Mouse (Mus musculus) embryonic facial prominence, embryonic 11.5 days (tissue): ENCODE data around the gene Plpp4. TPM values are rescaled to one million over a fixed set of nuclear protein-coding genes. Genes with fewer than 3 reads are reported as not detected.

Source experiments
- ATAC-seq: fragments of 200-750 bp; cut with Nextera tagmentation; replicated peaks from 2 replicates; pipeline ENCODE4 v1.8.0; 2017; ENCODE audit warnings: low read depth; ENCODE audit not compliant: insufficient number of reproducible peaks, low FRiP score, low TSS enrichment
- DNase-seq: peaks from one replicate; pipeline ENCODE4 v3.0.0-alpha.2; 2015; ENCODE audit warnings: low spot score
- H3K27ac ChIP-seq: fragments of 300-500 bp; sonication (generic); replicated peaks from 2 replicates; pipeline ENCODE4 v1.5.1; 2014; ENCODE audit warnings: mild to moderate bottlenecking, low read depth, low read length, control low read depth
- H3K27me3 ChIP-seq: fragments of 300-500 bp; sonication (generic); 2 replicates; pipeline ENCODE4 v1.6.1; 2014; ENCODE audit warnings: mild to moderate bottlenecking, low read length, moderate library complexity, mixed read lengths; ENCODE audit not compliant: control insufficient read depth, insufficient read depth
- H3K36me3 ChIP-seq: fragments of 300-500 bp; sonication (generic); replicated peaks from 2 replicates; pipeline ENCODE4 v1.6.1; 2014; ENCODE audit warnings: low read depth, mild to moderate bottlenecking, low read length, moderate library complexity, mixed read lengths; ENCODE audit not compliant: control insufficient read depth, insufficient read depth
- H3K4me1 ChIP-seq: fragments of 300-500 bp; sonication (generic); 2 replicates; pipeline ENCODE4 v1.6.1; 2014; ENCODE audit warnings: low read length, mixed read lengths; ENCODE audit not compliant: control insufficient read depth, insufficient read depth
- H3K4me2 ChIP-seq: fragments of 300-500 bp; sonication (generic); 2 replicates; pipeline ENCODE4 v1.6.1; 2014; ENCODE audit warnings: low read depth, mild to moderate bottlenecking, control low read depth, low read length, moderate library complexity
- H3K4me3 ChIP-seq: fragments of 300-500 bp; sonication (generic); 2 replicates; pipeline ENCODE4 v1.5.1; 2014; ENCODE audit warnings: low read depth, low read length, control low read depth
- H3K9ac ChIP-seq: fragments of 300-500 bp; sonication (generic); replicated peaks from 2 replicates; pipeline ENCODE4 v1.6.1; 2014; ENCODE audit warnings: mild to moderate bottlenecking, control low read depth, low read length
- H3K9me3 ChIP-seq: fragments of 300-500 bp; sonication (generic); replicated peaks from 2 replicates; pipeline ENCODE4 v1.6.1; 2016; ENCODE audit warnings: mild to moderate bottlenecking, low read length, inconsistent platforms, mixed read lengths; ENCODE audit not compliant: control insufficient read depth
- WGBS: fragments of 180-500 bp; shearing (Covaris S2); extraction: QIAGEN DNeasy Blood & Tissue Kit; methylation state at CpG from one replicate; pipeline ENCODE4 v1.1.7; 2014; 5-methylcytosine and 5-hydroxymethylcytosine counted together
- polyA plus RNA-seq: library from polyadenylated mRNA; unstranded; fragments of >200 nt; fragmentation: Nextera tagmentation; extraction: Ambion mirVana; gene quantifications from 2 replicates; pipeline ENCODE4 v1.2.1, GENCODE M21; 2014

The Plpp4 gene
- polyA plus RNA-seq, 1 experiment from 2014 or later, result 1.5 TPM

DNA sequence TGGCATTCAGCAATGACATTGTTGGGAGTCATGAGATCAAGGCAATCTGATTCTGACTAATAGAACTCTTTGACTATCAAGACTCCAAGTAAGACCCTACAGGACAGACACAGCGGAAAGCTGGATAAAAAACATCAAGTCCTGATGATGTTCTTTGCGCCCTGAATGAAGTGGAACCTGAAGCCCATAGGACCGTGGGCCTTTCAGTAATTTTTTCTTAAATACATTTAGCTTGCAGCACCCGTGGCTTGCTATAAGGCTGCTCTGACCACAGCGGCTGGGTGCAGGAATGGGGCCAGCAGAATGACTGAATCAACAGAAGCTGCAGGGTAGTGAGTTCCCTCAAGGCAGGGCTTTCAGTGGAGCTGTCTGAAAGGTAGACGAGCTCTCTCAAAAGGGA is 3.4 kb upstream of the Plpp4 start:
- Histone ChIP-seq H3K4me2 (no peak overlapping the region), H3K27me3 (peaks cover 22% of the 10 kb centered on the region), H3K9ac (no peak overlapping the region), H3K9me3 (no peaks in the 10 kb centered on the region), H3K4me3 (no peak overlapping the region), H3K36me3 (no peaks in the 10 kb centered on the region), H3K27ac (no peak overlapping the region), H3K4me1 (peaks cover 7% of the 10 kb centered on the region)
- no peak for ATAC-seq
- no peak for DNase-seq
- WGBS, result 85% methylated on average over 6 of the region's 6 CpGs

DNA sequence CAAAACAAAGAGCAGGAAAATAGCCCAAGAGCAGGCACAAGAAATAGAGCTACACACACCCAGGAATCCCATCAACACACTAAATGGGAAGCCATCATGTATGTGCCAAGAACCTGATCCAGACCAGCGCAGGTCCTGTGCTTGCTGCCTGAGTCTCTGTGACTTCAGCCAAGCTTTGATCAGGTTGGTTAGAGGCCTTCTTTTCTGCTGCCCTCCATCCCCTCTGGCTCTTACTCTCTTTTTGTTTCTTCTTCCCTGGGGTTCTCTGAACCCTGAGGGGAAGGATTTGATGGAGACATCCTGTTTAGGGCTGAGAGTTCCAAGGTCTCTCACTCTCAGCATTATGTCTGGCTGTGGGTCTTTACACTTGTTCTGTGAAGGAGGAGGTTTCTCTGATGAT is 2.7 kb upstream of the Plpp4 start:
- H3K27me3 ChIP-seq, result peaks cover 22% of the 10 kb centered on the region
- H3K36me3 ChIP-seq, result no peaks in the 10 kb centered on the region
- H3K4me3 ChIP-seq, result no peak overlapping the region
- H3K27ac ChIP-seq, result no peak overlapping the region
- H3K4me1 ChIP-seq, result peaks cover 7% of the 10 kb centered on the region
- no peak overlapping the region for H3K9ac ChIP-seq
- 90% methylated on average over 1 of the region's 1 CpGs for WGBS
- H3K4me2 ChIP-seq, result no peak overlapping the region
- no peak for DNase-seq
- no peaks in the 10 kb centered on the region for H3K9me3 ChIP-seq
- no peak for ATAC-seq

GRCm38 (mm10) chr7:129255406-129255805 is 1.4 kb upstream of the Plpp4 start:
- no peak overlapping the region for H3K4me2 ChIP-seq
- ATAC-seq (no peak), DNase-seq (no peak)
- 90% methylated on average over 6 of the region's 6 CpGs for WGBS
- H3K4me3 ChIP-seq, result no peak overlapping the region
- no peaks in the 10 kb centered on the region for H3K36me3 ChIP-seq
- no peak overlapping the region for H3K27ac ChIP-seq
- H3K9me3 ChIP-seq, result no peaks in the 10 kb centered on the region
- H3K4me1 ChIP-seq, result peaks cover 7% of the 10 kb centered on the region
- H3K27me3 ChIP-seq, result peaks cover 22% of the 10 kb centered on the region
- no peak overlapping the region for H3K9ac ChIP-seq

DNA sequence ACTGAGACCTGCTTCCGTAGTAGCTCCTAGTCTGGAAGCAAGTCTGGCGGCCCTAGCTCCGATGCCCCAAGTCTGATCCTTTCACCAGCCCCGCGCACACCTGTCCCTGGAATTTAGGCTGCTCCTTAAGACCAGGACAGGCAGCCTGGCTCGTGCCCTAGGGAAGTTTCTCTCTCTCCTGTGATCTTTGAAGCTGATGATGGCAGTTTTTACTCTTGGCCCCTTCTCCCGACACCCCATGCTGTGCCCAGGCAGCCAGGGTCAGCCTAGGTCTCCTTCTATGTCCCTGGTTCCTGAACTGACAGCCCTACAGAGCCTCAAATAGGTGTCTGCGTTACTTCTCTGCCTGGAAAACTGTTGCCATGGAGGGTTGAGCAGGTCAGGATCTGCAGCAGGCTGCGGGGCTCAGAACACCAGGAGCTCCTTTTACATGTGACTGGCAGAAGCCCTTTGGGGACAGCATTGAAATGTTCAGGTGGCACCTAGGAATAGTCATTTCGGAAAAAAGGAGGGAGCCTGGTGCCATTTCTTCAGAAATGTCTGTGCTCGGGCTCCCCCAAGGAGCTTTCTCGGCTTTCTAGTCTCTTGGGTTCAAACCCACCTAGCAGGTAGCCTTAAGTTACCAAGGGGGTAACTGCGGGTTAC is 665 bp downstream of the Plpp4 start:
- H3K4me3 ChIP-seq, result peak overlapping the region; percentile 47
- H3K4me2 ChIP-seq, result peak overlapping the region; percentile 96
- ATAC-seq, result no peak
- no peaks in the 10 kb centered on the region for H3K36me3 ChIP-seq
- DNase-seq, result no peak
- 11% methylated on average over 13 of the region's 13 CpGs for WGBS
- peaks cover 22% of the 10 kb centered on the region for H3K27me3 ChIP-seq
- H3K9ac ChIP-seq, result peak overlapping the region; percentile 47; the same call in 1 of the 2 replicates
- H3K9me3 ChIP-seq, result no peaks in the 10 kb centered on the region
- peaks cover 7% of the 10 kb centered on the region for H3K4me1 ChIP-seq
- no peak overlapping the region for H3K27ac ChIP-seq

- peaks cover 7% of the 10 kb centered on the region for H3K4me1 ChIP-seq
- peaks cover 22% of the 10 kb centered on the region for H3K27me3 ChIP-seq
Observed at GRCm38 (mm10) chr7:129258331-129258730, 1.5 kb downstream of the Plpp4 start.

GRCm38 (mm10) chr7:129259195-129259594 is 2.4 kb downstream of the Plpp4 start:
- no peak overlapping the region for H3K27ac ChIP-seq
- no peak overlapping the region for H3K9ac ChIP-seq
- H3K4me1 ChIP-seq, result peaks cover 7% of the 10 kb centered on the region
- WGBS, result 79% methylated on average over 6 of the region's 6 CpGs
- no peaks in the 10 kb centered on the region for H3K9me3 ChIP-seq
- H3K4me2 ChIP-seq, result no peak overlapping the region
- H3K27me3 ChIP-seq, result peaks cover 22% of the 10 kb centered on the region
- ATAC-seq (no peak), DNase-seq (no peak)
- no peaks in the 10 kb centered on the region for H3K36me3 ChIP-seq
- H3K4me3 ChIP-seq, result no peak overlapping the region

More at GRCm38 (mm10) chr7:129258331-129258730, 1.5 kb downstream of the Plpp4 start:
- no peak overlapping the region for H3K9ac ChIP-seq
- no peak overlapping the region for H3K4me2 ChIP-seq
- DNase-seq, result peak; percentile 30
- no peaks in the 10 kb centered on the region for H3K9me3 ChIP-seq
- H3K4me3 ChIP-seq, result no peak overlapping the region
- H3K27ac ChIP-seq, result no peak overlapping the region
- WGBS, result 68% methylated on average over 7 of the region's 7 CpGs
- no peak for ATAC-seq
- no peaks in the 10 kb centered on the region for H3K36me3 ChIP-seq

DNA sequence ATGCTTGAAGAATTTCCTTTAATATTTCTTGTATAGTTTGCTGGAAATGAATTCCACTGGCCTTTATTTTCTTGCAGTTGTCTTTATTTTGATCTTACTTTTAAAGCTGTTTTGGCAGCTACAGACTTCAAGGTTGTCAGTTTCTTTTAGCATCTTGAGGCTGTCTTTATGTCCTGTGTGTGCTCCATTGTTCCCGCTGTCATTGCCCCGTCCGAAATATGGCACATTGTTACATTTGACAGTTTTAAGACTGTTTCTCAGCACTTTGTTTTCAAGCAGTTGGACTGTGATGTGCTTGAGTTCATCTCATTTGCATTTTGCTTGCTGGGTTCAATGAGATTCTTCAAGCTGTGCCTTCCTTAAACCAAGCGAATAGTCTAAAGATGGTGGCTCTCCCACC is 17.0 kb downstream of the Plpp4 start:
- no peaks in the 10 kb centered on the region for H3K27me3 ChIP-seq
- DNase-seq (no peak), ATAC-seq (no peak)
- H3K9ac ChIP-seq, result no peak overlapping the region
- H3K36me3 ChIP-seq, result no peaks in the 10 kb centered on the region
- no peak overlapping the region for H3K27ac ChIP-seq
- 84% methylated on average over 4 of the region's 4 CpGs for WGBS
- no peaks in the 10 kb centered on the region for H3K9me3 ChIP-seq
- H3K4me3 ChIP-seq, result no peak overlapping the region
- H3K4me1 ChIP-seq, result no peaks in the 10 kb centered on the region
- no peak overlapping the region for H3K4me2 ChIP-seq

DNA sequence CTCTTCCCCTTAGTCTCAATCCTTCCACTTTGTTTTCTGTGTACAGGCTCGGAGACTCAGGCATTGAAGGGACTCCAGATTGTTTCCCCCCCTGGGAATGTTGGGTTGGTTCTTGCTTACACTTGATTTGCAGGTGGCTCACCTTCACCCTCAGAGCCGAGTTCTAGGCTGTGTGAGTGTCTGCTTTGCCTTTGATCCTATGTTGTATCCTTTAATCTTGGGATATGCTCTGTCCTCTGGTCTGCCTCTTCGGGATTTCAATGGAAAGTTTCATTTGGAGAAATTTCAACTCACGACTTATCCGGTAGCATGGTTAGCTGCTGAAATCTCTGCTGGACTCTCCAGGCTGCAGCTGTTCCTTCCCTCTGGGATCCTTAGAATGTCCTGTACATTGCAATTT is 17.9 kb downstream of the Plpp4 start:
- ATAC-seq (no peak), DNase-seq (no peak)
- Histone ChIP-seq H3K9me3 (no peaks in the 10 kb centered on the region), H3K27ac (no peak overlapping the region), H3K4me1 (no peaks in the 10 kb centered on the region), H3K9ac (no peak overlapping the region), H3K4me3 (no peak overlapping the region), H3K27me3 (no peaks in the 10 kb centered on the region), H3K4me2 (no peak overlapping the region), H3K36me3 (no peaks in the 10 kb centered on the region)
- 88% methylated on average over 5 of the region's 5 CpGs for WGBS
